8 mouse cellular contexts compared by ENCODE assay signal in genomic region chr2:103970791-103971649, GRCm38 (mm10). TPM values are rescaled to one million over a fixed set of nuclear protein-coding genes. Genes with fewer than 3 reads are reported as not detected.
DNase-seq lines count a peak whose midpoint lies in the region; ATAC-seq lines count a peak whose summit lies in the region.

No protein-coding gene starts in this region.

- H3K27ac ChIP-seq in heart, embryonic 15.5 days, result peak overlapping the region; percentile 79
- 0 out of 2 replicates have a peak overlapping the region, but pooled peaks have one; percentile 52 for H3K27ac ChIP-seq in limb, embryonic 15.5 days
- H3K27ac ChIP-seq in neural tube, embryonic 14.5 days (ENCODE audit: low read depth, low read length), result peak overlapping the region; percentile 96

- ATAC-seq in heart, embryonic 15.5 days (replicated peaks; ENCODE audit: insufficient number of reproducible peaks, insufficient read depth, low FRiP score, low read depth), result no peak; the same call in 1 of the 2 replicates
- no peak for ATAC-seq in limb, embryonic 15.5 days (ENCODE audit: insufficient number of reproducible peaks, low FRiP score, low TSS enrichment, low read depth)
- ATAC-seq in neural tube, embryonic 14.5 days (ENCODE audit: low read depth), result peak; percentile 26
- ATAC-seq in CD4-positive, CD25-positive, alpha-beta regulatory T cell, adult 4 months, result no peak

- peaks cover 14% of the 10 kb centered on the region for H3K4me1 ChIP-seq in heart, embryonic 15.5 days (replicated peaks)
- H3K4me1 ChIP-seq in limb, embryonic 15.5 days, result peaks cover 17% of the 10 kb centered on the region
- peaks cover 4% of the 10 kb centered on the region; the same call in 1 of the 2 replicates for H3K4me1 ChIP-seq in neural tube, embryonic 14.5 days (ENCODE audit: control insufficient read depth, insufficient read depth, low read length)

- no peaks in the 10 kb centered on the region for H3K36me3 ChIP-seq in heart, embryonic 15.5 days
- no peaks in the 10 kb centered on the region for H3K36me3 ChIP-seq in limb, embryonic 15.5 days
- no peaks in the 10 kb centered on the region for H3K36me3 ChIP-seq in neural tube, embryonic 14.5 days (ENCODE audit: control insufficient read depth, insufficient read depth, low read length)

- H3K4me3 ChIP-seq in heart, embryonic 15.5 days, result peak overlapping the region; percentile 83
- peak overlapping the region; percentile 71 for H3K4me3 ChIP-seq in limb, embryonic 15.5 days
- peak overlapping the region; percentile 76 for H3K4me3 ChIP-seq in neural tube, embryonic 14.5 days (ENCODE audit: low read depth, low read length)

- 2% methylated on average over 32 of the region's 32 CpGs for WGBS in heart, embryonic 15.5 days
- 2% methylated on average over 32 of the region's 32 CpGs for WGBS in limb, embryonic 15.5 days
- 2% methylated on average over 32 of the region's 32 CpGs for WGBS in neural tube, embryonic 14.5 days

- no peaks in the 10 kb centered on the region for H3K9me3 ChIP-seq in heart, embryonic 15.5 days (replicated peaks)
- H3K9me3 ChIP-seq in limb, embryonic 15.5 days, result no peaks in the 10 kb centered on the region
- no peaks in the 10 kb centered on the region for H3K9me3 ChIP-seq in neural tube, embryonic 14.5 days (ENCODE audit: control insufficient read depth, low read length)

- peak overlapping the region; percentile 72 for H3K9ac ChIP-seq in heart, embryonic 15.5 days
- peak overlapping the region; percentile 39; the same call in 1 of the 2 replicates for H3K9ac ChIP-seq in limb, embryonic 15.5 days
- peak overlapping the region; percentile 98 for H3K9ac ChIP-seq in neural tube, embryonic 14.5 days (replicated peaks; ENCODE audit: low read depth, low read length)

- intact Hi-C loops in gastrocnemius, postnatal 14 days (cut with DNase I; ENCODE audit: low total_unique reads), result no loop called here

- H3K27me3 ChIP-seq in heart, embryonic 15.5 days, result peaks cover 56% of the 10 kb centered on the region
- H3K27me3 ChIP-seq in limb, embryonic 15.5 days, result peaks cover 37% of the 10 kb centered on the region
- H3K27me3 ChIP-seq in neural tube, embryonic 14.5 days (ENCODE audit: control insufficient read depth, insufficient read depth, low read length), result no peaks in the 10 kb centered on the region; the same call in 1 of the 2 replicates

- H3K4me2 ChIP-seq in heart, embryonic 15.5 days, result peak overlapping the region; percentile 99
- H3K4me2 ChIP-seq in limb, embryonic 15.5 days, result peak overlapping the region; percentile 96
- H3K4me2 ChIP-seq in neural tube, embryonic 14.5 days (ENCODE audit: low read depth, low read length), result peak overlapping the region; percentile 91

- DNase-seq in gastrocnemius, adult 18-20 months (ENCODE audit: low spot score), result peak; percentile 13
- no peak for DNase-seq in gastrocnemius, postnatal 14 days
- DNase-seq in embryo, embryonic 10 days (ENCODE audit: low spot score), result peak; percentile 12
- DNase-seq in MN1 (ENCODE audit: low spot score), result no peak

RNA-seq across cellular contexts. Expression of gene Lmo2, which starts 13.2 kb away (rescaled TPM):
- 1 to 10 TPM; 4.9 to 5.9 TPM for total RNA-seq in gastrocnemius, adult 18-20 months (2021)
- 1 to 10 TPM; 7.0 to 9.1 TPM for total RNA-seq in gastrocnemius, postnatal 14 days (2021)
- polyA plus RNA-seq in heart, embryonic 15.5 days (2015; fragmentation: Nextera tagmentation; extraction: Ambion mirVana), result 19.1 and 23.1 TPM in 2 replicates
- polyA plus RNA-seq in limb, embryonic 15.5 days (2015; fragmentation: Nextera tagmentation; extraction: Ambion mirVana), result 16.4 and 18.7 TPM in 2 replicates
- 64.2 and 68.0 TPM in 2 replicates for polyA plus RNA-seq in neural tube, embryonic 14.5 days (2014; fragmentation: Nextera tagmentation; extraction: Ambion mirVana)
- polyA plus RNA-seq in CD4-positive, CD25-positive, alpha-beta regulatory T cell, adult 4 months (2017; shearing (Covaris generic)), result 1 to 10 TPM in 1 of 2 experiments, under 1 TPM in 1; 0.38 to 2.1 TPM

RNA-seq across cellular contexts. Expression of gene Fbxo3, which starts 56.5 kb away (rescaled TPM):
- 10 to 100 TPM; 44.9 to 46.3 TPM for total RNA-seq in gastrocnemius, adult 18-20 months (2021)
- 10 to 100 TPM; 43.0 to 47.5 TPM for total RNA-seq in gastrocnemius, postnatal 14 days (2021)
- polyA plus RNA-seq in heart, embryonic 15.5 days (2015; fragmentation: Nextera tagmentation; extraction: Ambion mirVana), result 41.8 and 44.8 TPM in 2 replicates
- polyA plus RNA-seq in limb, embryonic 15.5 days (2015; fragmentation: Nextera tagmentation; extraction: Ambion mirVana), result 52.0 and 53.5 TPM in 2 replicates
- 74.0 and 82.5 TPM in 2 replicates for polyA plus RNA-seq in neural tube, embryonic 14.5 days (2014; fragmentation: Nextera tagmentation; extraction: Ambion mirVana)
- polyA plus RNA-seq in CD4-positive, CD25-positive, alpha-beta regulatory T cell, adult 4 months (2017; shearing (Covaris generic)), result 10 to 100 TPM; 39.2 to 39.4 TPM

RNA-seq across cellular contexts. Expression of gene 4931422A03Rik, which starts 57.1 kb away (rescaled TPM):
- not detected for total RNA-seq in gastrocnemius, adult 18-20 months (2021)
- total RNA-seq in gastrocnemius, postnatal 14 days (2021), result not detected
- 1.8 and 3.0 TPM in 2 replicates for polyA plus RNA-seq in heart, embryonic 15.5 days (2015; fragmentation: Nextera tagmentation; extraction: Ambion mirVana)
- 2.3 TPM in 2 replicates for polyA plus RNA-seq in limb, embryonic 15.5 days (2015; fragmentation: Nextera tagmentation; extraction: Ambion mirVana)
- 2.2 and 3.3 TPM in 2 replicates for polyA plus RNA-seq in neural tube, embryonic 14.5 days (2014; fragmentation: Nextera tagmentation; extraction: Ambion mirVana)
- under 1 TPM in 1 of 2 experiments, not detected in 1; 0.93 TPM for polyA plus RNA-seq in CD4-positive, CD25-positive, alpha-beta regulatory T cell, adult 4 months (2017; shearing (Covaris generic))

Comparison
In these comparisons a context has a peak if more than half of its experiments do, and no peak if none do; other contexts are left out.
1. DNase-seq: peak in gastrocnemius, adult 18-20 months (single experiment) and embryo, embryonic 10 days (single experiment); none in gastrocnemius, postnatal 14 days (single experiment) and MN1 (single experiment).
2. H3K9ac ChIP-seq: peak in every context shown above with its lines; median percentile 98 in neural tube, embryonic 14.5 days; 72 in heart, embryonic 15.5 days; 39 in limb, embryonic 15.5 days.
3. Peak in every context shown above with its lines, with median percentiles within 50 percentile points of each other: H3K27ac ChIP-seq, H3K4me2 ChIP-seq and H3K4me3 ChIP-seq.